Mouse (Mus musculus): ENCODE results near the gene Sf3a3.
"Not testable (repeated sequence)": the region's sequence is repeated elsewhere in the genome, so short reads cannot be mapped to it uniquely, and the experiment has no call there.

Gene Sf3a3

GRCm38 (mm10) chr4:124695786-124696516 is 18.6 kb upstream of the Sf3a3 start:
- intact Hi-C loops (cut with DNase I): no loop called here

- intact Hi-C loops (cut with DNase I): no loop called here
Measured at GRCm38 (mm10) chr4:124699791-124700190, 14.8 kb upstream of the Sf3a3 start.

- intact Hi-C loops (cut with DNase I): no loop called here
Measured at GRCm38 (mm10) chr4:124700248-124700971, 14.2 kb upstream of the Sf3a3 start, which contains the start of gene Fhl3. TSS of gene Fhl3 (plus strand) at chr4:124700701.

DNA sequence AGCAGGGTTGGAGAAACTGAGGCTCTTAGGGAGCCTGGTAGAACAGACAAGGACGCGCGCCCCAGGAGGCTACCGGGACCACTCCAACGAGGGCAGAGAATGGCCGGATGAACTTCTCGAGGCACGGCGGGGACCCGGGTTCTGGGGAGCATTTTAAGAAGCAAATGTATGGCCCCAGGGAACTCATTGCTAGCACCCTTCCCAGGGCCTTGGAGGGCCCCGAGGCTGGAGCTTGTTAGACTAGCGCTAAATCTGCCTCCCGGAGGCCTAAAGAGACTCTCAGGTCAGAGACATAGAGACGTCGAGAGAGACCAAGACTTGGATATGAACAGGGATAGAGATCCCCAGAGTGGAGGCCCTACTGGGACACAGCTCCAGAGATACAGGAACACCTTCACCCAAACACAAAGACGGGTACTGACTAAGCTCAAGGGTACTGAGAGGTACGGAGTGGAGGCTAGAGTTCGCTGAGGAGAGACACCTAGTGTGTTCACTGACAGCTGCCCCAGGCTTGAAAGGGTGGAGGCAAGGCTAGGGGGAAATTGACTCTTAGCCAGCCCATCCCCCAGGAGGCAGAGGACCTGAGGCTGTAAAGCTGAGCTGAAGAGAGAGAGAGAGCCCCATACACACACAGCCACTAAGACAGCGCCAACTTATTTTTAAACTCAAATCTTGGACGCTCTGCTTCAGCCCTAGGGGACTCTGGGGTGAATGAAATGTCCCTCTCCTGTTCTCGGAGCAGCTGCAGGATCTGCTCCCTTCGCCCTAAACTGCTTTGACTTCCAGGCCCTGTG is 13.3 kb upstream of the Sf3a3 start:
- intact Hi-C loops (cut with DNase I): no loop called here

GRCm38 (mm10) chr4:124701916-124702315 is 12.7 kb upstream of the Sf3a3 start:
- intact Hi-C loops (cut with DNase I): no loop called here

DNA sequence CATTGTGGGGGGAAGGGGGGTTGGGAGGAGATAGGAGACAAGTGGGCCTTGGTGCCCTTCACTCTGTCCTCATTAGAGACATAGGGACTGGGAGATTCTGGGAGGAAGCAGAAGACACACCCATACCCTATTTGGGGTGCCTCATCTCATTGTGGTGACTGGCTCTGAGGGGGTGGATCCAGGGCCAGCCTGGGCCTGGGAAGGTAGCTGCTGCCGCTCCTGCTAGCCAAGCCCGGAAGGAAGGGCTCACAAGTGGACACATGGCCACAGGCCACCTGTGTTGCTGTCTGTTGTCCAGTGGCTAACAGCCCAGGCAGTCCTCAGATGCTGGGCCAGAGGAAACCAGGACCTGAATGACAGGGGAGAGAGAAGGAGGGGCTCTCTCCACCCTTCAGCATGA is 11.2 kb upstream of the Sf3a3 start:
- intact Hi-C loops (cut with DNase I): no loop called here

DNA sequence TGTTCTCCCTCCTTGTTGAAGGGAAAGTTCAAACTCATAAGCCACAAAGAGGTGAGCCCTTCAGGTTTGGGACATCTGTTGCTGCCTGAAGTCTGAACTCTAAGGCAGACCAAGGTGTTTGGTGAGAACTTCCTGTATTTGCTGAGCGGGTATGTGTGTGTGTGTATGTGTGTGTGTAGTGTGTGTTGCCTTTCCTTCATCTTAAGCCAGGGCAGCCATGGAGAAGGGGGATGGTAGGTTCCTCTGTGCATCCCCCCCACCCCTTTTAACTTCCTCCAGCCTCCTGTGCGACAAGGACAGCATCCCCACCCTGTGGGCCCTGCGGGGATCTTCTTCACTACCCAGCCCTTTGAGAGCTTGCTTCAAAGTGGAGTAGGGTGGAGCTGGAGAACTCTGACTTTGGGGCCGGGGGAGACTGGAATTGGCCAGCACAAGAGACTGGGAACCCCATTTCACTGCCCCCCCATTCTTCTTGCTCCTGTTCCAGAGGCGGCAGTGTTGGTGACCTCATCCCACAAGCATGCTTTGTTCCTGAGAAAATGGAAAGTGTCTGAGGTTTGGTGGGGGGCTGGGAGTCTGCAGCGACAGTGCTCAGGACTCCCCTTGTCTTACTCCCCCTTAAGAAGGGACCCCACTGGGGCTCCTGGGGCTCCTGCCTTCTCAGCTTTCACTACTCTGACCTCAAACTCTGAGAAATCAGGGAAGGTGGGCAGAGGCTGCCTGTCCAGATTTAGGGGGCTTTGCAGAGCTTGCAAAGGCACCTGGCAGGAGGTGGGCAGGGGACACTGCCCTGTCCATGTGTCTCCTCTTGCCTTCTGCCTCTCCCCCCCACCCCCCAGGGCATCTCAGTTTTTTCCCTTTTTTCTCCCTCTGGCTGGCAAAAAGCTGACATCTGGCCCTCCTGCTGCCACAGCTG is 10.4 kb upstream of the Sf3a3 start:
- intact Hi-C loops (cut with DNase I): no loop called here

DNA sequence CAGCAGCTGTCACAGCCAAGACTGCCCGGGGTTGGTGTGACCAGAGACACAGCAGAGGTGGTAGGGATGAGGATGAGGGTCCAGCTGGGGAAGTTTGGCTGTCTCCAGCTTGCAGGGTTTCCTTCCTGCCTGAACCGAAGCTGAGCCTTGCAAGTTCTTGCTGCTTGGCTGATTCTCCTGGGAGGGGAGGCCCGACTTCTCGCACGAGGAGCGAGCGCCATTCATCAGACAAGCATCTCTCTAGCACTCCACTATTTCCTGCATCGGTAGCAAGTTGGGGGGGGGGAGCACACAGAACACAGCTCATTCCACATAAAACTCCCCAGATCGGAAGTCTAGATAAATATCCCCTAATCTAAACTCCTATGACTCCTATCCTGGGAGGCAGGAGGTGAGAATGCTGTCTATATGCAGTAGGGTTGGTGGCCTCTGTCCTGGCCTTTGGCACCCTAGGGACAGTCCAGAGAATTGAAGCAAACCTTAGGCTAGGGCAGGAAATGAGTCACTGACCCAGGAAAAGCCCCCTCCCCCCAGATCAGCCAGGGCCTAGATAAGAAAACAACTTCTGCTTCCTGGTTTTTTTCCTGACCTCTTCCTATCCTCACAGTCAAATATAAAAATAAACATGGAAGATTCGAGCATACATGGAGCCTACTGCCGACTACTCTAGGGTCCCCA is 9.6 kb upstream of the Sf3a3 start:
- intact Hi-C loops (cut with DNase I): no loop called here

DNA sequence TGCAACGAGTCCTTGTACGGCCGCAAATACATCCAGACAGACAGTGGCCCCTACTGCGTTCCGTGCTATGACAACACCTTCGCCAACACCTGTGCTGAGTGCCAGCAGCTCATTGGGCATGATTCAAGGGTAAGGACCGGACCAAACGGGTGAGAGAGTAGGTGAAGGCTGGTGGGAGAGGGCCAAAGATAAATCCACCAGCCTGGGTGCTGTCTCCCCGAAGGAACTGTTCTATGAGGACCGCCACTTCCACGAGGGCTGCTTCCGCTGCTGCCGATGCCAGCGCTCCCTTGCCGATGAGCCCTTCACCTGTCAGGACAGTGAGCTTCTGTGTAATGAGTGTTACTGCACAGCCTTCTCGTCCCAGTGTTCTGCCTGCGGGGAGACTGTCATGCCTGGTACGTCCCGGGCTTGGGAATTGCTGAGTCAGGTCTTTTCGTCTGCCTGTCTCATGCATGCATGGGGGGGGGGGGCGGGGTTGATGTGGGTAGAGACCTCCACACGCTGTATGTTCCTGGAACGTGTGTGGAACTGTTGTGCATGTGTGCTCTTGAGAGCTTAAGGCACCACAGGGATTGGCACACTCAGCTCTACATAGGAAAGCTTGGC is 8.8 kb upstream of the Sf3a3 start:
- intact Hi-C loops (cut with DNase I): no loop called here

DNA sequence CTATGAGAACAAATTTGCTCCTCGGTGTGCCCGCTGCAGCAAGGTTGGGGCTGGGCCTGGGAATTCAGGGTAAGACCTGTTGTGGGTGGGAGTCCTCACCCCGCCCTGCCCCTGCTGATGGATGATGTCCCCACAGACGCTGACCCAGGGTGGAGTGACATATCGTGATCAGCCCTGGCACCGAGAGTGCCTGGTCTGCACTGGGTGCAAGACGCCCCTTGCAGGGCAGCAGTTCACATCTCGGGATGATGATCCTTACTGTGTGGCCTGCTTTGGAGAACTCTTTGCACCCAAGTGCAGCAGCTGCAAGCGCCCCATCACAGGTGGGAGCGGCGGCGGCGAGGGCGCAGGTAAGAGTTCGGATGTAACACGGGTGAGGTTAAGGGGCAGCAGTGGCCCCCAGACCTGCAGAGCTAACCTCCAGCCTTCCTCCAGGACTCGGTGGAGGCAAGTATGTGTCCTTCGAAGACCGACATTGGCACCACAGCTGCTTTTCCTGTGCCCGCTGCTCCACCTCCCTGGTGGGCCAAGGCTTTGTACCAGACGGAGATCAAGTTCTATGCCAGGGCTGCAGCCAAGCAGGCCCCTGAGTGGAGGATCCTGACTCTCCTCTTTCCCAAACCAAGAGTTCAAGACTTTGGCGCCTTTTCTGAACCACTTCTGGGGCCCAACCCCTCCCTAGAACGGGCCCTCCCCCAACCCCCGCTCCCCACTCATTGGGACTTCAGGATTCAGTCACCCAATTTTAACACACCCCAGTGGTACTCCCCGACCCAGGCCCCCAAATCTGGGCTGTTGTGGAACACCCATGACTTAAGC is 7.0 kb upstream of the Sf3a3 start:
- intact Hi-C loops (cut with DNase I): not testable (repeated sequence)

DNA sequence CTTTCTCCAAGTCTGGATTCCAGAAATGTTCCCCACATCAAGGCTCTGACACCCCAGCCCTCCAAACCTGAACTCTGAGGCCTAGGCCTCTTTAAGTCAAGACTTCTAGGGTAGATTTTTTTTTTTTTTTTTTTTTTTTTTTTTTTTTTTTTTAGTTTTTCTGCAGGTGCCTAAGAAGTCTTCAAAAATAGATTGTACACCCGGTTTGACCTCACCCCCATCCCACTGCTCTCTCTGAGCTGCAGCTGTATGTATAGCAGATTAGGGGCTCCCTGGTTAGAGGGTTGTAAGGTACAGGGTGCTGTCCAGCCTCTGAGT is 6.4 kb upstream of the Sf3a3 start:
- intact Hi-C loops (cut with DNase I): not testable (repeated sequence)

DNA sequence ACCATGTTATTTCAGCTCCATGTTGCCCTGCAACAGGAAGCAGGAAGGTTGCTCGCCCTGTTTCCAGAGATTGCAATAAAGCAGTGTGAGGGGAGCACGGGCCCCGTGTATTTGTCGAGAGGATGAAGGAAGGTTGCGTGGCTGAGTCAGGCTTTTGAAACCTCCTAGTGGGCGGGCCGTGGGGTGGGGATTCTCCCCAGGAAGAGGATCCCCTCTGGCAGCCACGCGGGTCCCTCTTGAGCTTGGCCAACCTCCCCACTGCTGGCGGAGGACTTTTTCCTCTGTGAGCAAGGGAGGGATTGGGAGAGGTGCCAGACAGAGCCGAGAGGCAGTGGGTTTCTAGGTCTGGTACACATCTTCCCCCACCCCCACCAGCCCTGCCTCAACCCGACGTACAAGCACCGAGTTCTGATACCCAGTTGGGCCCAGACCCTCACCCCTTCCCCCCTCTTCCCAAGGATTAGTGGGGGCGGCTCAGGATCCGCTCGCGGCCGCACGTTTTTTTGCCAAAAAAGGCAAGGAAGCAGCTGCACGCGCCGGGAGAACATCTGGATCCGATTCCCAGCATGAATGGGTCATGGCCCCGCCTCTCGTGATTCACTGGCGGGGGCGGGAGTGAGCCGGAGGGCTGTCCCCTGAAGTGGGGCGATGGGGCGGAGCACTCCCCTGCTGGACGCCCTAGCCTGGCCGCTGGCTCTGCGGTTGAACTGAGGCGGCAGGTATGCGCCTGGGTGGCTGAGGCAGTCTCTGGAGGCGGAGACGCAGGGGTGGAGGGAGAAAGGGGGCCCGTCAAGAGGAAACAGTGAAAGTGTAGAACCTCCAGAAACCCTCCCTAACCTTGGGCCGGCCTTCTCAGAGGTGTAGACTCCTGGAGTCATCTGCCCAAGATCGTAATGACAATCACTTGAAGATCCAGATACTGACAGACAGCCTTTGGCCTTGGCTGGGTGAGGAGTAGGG is 5.8 kb upstream of the Sf3a3 start:
- intact Hi-C loops (cut with DNase I): no loop called here

DNA sequence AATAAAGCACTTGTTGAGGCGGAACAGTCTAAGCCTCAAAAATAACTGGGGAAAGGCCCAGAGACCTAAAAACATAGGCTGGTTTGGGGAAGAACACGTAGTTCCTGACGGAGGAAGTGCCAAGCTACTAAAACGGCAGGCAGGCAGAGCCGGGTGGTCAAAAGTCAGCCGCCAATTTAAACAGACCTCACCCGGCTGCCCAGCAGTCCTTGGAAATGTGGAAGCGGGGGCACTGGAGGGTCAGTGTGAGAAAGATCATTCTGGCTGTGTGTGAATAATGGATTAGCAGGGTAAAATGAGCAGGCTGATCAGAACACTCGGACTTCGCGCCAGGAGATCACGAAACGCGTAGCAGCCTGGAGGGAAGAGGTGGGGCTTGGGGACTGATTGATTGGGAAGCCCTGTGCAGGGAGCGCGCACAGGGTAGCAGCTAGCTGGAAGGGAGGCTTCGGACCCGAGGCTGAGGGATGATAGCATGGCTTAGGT is 4.6 kb upstream of the Sf3a3 start:
- intact Hi-C loops (cut with DNase I): no loop called here

DNA sequence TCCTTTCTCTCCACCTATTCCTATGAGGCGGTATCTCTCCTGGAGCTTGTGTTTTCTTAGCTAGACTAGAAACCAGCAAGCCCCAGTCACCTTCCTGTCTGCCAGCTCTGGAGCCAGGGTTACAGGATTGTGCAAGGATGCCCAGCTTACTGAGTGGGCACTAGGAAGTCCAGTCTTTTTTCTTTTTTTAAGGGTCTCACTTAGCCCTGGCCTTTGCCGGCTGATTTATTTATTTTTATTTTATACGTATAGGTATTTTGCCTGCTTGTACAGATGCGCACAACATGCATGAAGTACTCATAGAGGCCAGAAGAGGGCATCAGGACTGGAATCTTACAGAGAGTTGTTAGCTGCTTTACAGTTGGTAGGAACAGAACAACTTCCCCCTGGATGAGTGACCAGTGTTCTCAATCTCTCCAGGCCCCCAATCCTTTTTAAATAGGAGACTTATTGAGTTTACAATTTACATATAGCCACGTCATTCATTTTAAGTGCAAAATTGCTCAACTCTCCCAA is 3.7 kb upstream of the Sf3a3 start:
- intact Hi-C loops (cut with DNase I): no loop called here

DNA sequence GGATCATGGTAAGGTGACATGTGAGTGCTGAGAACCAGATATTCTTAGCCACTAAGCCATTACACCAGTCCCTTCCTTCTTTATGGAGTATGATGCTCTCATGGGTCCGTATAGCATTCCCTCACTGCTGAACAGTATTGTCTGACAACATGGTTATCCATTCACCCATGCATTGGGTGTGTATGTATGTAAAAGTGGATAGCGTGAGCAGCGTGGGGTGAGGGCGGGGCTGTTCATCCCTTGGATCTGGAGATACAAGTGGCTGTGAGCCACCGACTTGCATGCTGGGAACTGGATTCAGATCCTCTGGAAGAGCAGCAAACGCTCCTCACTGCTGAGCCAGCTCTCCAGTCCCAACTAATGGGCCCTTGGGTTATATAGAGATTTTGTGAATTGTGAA is 2.0 kb upstream of the Sf3a3 start:
- intact Hi-C loops (cut with DNase I): no loop called here

DNA sequence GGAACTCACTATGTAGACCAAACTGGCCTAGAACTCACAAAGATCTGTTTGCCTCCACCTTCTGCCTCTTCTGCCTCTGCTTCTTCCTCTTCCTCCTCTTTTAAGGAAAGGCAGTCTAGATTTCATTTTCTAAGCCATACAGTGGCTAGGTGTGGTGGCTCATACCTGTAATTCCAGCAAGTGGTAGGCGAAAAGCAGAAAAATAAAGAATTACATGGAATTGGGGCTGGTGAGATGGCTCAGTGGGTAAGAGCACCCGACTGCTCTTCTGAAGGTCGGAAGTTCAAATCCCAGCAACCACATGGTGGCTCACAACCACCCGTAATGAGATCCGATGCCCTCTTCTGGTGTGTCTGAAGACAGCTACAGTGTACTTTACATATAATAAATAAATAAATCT is 726 bp upstream of the Sf3a3 start:
- intact Hi-C loops (cut with DNase I): not testable (repeated sequence)

GRCm38 (mm10) chr4:124719101-124719500 is 4.5 kb downstream of the Sf3a3 start:
- intact Hi-C loops (cut with DNase I): no loop called here

DNA sequence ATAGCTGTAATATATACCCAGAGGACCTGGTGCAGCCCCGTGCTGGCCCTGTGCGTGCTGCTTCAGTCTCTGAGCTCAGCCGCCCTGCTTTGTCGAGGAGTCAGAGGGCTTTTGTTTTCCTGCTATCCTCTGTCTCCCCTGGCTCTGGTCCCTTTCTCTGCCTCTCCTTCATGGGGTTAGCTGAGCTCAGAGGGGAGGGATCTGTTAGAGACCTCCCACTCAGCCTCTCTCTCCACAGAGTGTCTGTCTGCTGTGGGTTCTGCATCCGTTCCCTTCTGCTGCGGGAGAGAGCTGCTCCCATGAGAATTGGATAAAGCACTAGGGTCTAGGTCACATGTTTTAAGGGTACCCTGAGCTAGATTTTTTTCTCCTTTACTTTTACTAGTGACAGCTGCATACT is 11.5 kb downstream of the Sf3a3 start:
- intact Hi-C loops (cut with DNase I): loop anchor here (10.0 kb wide), 1 partner anchor 329 kb away; no protein-coding TSS in a partner anchor

All from adrenal gland (tissue).